Mouse (Mus musculus) olfactory bulb, adult 2 months (tissue): ENCODE results near the gene Frmpd3.

ENCODE experiments used
- CTCF ChIP-seq: fragments of 200-500 bp; IDR thresholded peaks from 2 replicates; pipeline ENCODE4 v1.5.1; 2012; ENCODE audit warnings: low read depth, mild to moderate bottlenecking, low read length, moderate library complexity; ENCODE audit not compliant: insufficient read depth
- POLR2A ChIP-seq: fragments of 200-500 bp; IDR thresholded peaks from 2 replicates; pipeline ENCODE4 v1.6.1; 2012; ENCODE audit warnings: mild to moderate bottlenecking, low read depth, low read length, moderate library complexity; ENCODE audit not compliant: insufficient read depth

DNA sequence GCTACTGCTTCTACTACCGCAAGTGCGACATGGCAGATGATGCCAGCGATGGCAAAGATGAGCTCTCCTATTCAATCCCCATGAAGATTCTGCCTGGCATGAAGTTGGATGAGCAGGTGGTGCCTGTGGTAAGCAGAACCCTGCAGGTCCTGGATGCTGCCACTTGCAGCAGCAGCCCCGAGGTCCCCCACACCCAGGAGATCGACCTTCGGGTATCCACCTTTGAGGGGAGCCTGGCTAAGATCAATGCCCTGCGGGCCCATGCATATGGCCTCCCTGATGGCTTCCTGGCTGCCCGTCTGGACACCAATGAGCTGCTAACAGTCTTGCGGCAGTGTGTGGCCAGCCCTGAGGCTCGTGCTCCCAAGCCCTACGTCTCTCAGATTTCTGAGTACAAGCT is 90.7 kb downstream of the Frmpd3 start:
- TF ChIP-seq CTCF (no peak), POLR2A (no peak)
